Mouse (Mus musculus): ENCODE results near the gene Cdkn2a. TPM values are rescaled to one million over a fixed set of nuclear protein-coding genes. Genes with fewer than 3 reads are reported as not detected.

The Cdkn2a gene
- polyA plus RNA-seq, 1 experiment from 2014 or later: not detected

GRCm38 (mm10) chr4:89285688-89286087, 8.8 kb downstream of the Cdkn2a start:
- ATAC-seq (ENCODE audit: insufficient number of reproducible peaks, low FRiP score, low TSS enrichment, low read depth) (no peak), DNase-seq (ENCODE audit: low spot score) (no peak)
- Histone ChIP-seq H3K4me2 (ENCODE audit: low read depth, severe bottlenecking) (no peak overlapping the region), H3K4me1 (ENCODE audit: control insufficient read depth, insufficient read depth, low read length) (peaks cover 3% of the 10 kb centered on the region; the same call in 1 of the 2 replicates), H3K9ac (ENCODE audit: low read length) (no peak overlapping the region), H3K4me3 (ENCODE audit: low read depth, low read length) (no peak overlapping the region), H3K9me3 (ENCODE audit: control insufficient read depth, low read length) (no peaks in the 10 kb centered on the region), H3K27me3 (ENCODE audit: control insufficient read depth, insufficient read depth, low read length) (peaks cover 55% of the 10 kb centered on the region), H3K36me3 (ENCODE audit: control insufficient read depth, insufficient read depth, low read length) (no peaks in the 10 kb centered on the region), H3K27ac (replicated peaks; ENCODE audit: low read depth, low read length) (no peak overlapping the region)
- WGBS: 27% methylated on average over 7 of the region's 7 CpGs

- Histone ChIP-seq H3K27me3 (ENCODE audit: control insufficient read depth, insufficient read depth, low read length) (peaks cover 48% of the 10 kb centered on the region), H3K4me1 (ENCODE audit: control insufficient read depth, insufficient read depth, low read length) (peaks cover 3% of the 10 kb centered on the region; the same call in 1 of the 2 replicates), H3K9me3 (ENCODE audit: control insufficient read depth, low read length) (no peaks in the 10 kb centered on the region), H3K27ac (replicated peaks; ENCODE audit: low read depth, low read length) (no peak overlapping the region), H3K9ac (ENCODE audit: low read length) (no peak overlapping the region), H3K4me2 (ENCODE audit: low read depth, severe bottlenecking) (no peak overlapping the region), H3K36me3 (ENCODE audit: control insufficient read depth, insufficient read depth, low read length) (no peaks in the 10 kb centered on the region), H3K4me3 (ENCODE audit: low read depth, low read length) (no peak overlapping the region)
- no peak for DNase-seq (ENCODE audit: low spot score)
- no peak for ATAC-seq (ENCODE audit: insufficient number of reproducible peaks, low FRiP score, low TSS enrichment, low read depth)
- WGBS: under 1% methylated on average over 12 of the region's 12 CpGs
Measured at GRCm38 (mm10) chr4:89282661-89283060, 11.8 kb downstream of the Cdkn2a start.

DNA sequence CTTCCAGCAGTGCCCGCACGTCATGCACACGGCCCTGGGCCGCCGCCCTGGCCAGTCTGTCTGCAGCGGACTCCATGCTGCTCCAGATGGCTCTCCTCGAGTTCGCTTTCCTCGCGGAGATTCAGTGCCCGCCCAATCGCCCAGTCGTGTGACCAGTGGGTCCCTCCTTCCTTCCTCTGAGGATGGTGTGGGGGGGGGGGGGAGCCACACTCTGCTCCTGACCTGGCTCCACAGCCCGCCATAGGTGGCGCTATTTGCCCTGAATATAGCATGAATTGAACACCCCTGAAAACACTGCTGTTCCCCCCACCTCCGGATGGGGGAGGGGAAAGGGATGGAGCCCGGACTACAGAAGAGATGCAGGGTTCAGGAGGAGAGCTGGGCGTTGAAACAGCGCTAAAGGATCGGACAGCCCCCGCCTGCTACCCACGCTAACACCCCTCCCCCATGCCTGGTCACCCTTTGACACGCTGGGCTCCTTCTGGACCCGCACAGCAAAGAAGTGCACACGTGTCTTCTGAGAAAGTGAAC, 12.4 kb downstream of the Cdkn2a start:
- H3K4me3 ChIP-seq (ENCODE audit: low read depth, low read length): no peak overlapping the region

GRCm38 (mm10) chr4:89281236-89281635, 13.2 kb downstream of the Cdkn2a start:
- DNase-seq (ENCODE audit: low spot score) (no peak), ATAC-seq (ENCODE audit: insufficient number of reproducible peaks, low FRiP score, low TSS enrichment, low read depth) (no peak)
- H3K4me2 ChIP-seq (ENCODE audit: low read depth, severe bottlenecking): no peak overlapping the region
- H3K9ac ChIP-seq (ENCODE audit: low read length): no peak overlapping the region
- H3K27me3 ChIP-seq (ENCODE audit: control insufficient read depth, insufficient read depth, low read length): peaks cover 53% of the 10 kb centered on the region
- no peak overlapping the region for H3K27ac ChIP-seq (replicated peaks; ENCODE audit: low read depth, low read length)
- WGBS: 4% methylated on average over 7 of the region's 7 CpGs
- peaks cover 3% of the 10 kb centered on the region; the same call in 1 of the 2 replicates for H3K4me1 ChIP-seq (ENCODE audit: control insufficient read depth, insufficient read depth, low read length)
- H3K9me3 ChIP-seq (ENCODE audit: control insufficient read depth, low read length): no peaks in the 10 kb centered on the region
- H3K4me3 ChIP-seq (ENCODE audit: low read depth, low read length): no peak overlapping the region
- H3K36me3 ChIP-seq (ENCODE audit: control insufficient read depth, insufficient read depth, low read length): no peaks in the 10 kb centered on the region

More for the DNA sequence above, 12.4 kb downstream of the Cdkn2a start:
- Histone ChIP-seq H3K4me2 (ENCODE audit: low read depth, severe bottlenecking) (peak overlapping the region; percentile 13; the same call in 1 of the 2 replicates), H3K27me3 (ENCODE audit: control insufficient read depth, insufficient read depth, low read length) (peaks cover 50% of the 10 kb centered on the region), H3K4me1 (ENCODE audit: control insufficient read depth, insufficient read depth, low read length) (peaks cover 3% of the 10 kb centered on the region; the same call in 1 of the 2 replicates), H3K27ac (replicated peaks; ENCODE audit: low read depth, low read length) (no peak overlapping the region), H3K9ac (ENCODE audit: low read length) (no peak overlapping the region), H3K9me3 (ENCODE audit: control insufficient read depth, low read length) (no peaks in the 10 kb centered on the region), H3K36me3 (ENCODE audit: control insufficient read depth, insufficient read depth, low read length) (no peaks in the 10 kb centered on the region)
- DNase-seq (ENCODE audit: low spot score) (peak; percentile 72), ATAC-seq (ENCODE audit: insufficient number of reproducible peaks, low FRiP score, low TSS enrichment, low read depth) (peak; percentile 85)
- WGBS: 0% methylated on average over 25 of the region's 25 CpGs

DNA sequence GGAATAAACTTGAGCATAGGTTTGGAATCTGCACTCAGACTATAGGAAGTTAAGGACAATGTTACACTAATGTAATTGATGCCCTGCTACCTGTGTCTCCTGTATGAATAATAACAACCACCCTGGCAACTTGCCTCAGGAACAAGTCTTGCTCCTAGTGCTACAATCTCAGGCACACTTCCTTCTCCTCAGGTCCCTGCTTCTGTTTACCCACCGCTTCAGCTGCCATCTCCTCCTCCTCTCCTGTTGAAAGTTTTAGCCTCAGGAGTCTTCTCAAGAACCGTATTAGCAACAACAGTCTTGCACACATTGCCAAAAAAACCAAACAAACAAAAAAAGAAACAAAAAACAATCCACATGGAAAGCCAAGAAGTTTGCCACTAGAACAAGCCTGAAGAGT, 14.8 kb downstream of the Cdkn2a start:
- Histone ChIP-seq H3K9me3 (ENCODE audit: control insufficient read depth, low read length) (no peaks in the 10 kb centered on the region), H3K36me3 (ENCODE audit: control insufficient read depth, insufficient read depth, low read length) (no peaks in the 10 kb centered on the region), H3K9ac (ENCODE audit: low read length) (no peak overlapping the region), H3K27ac (replicated peaks; ENCODE audit: low read depth, low read length) (no peak overlapping the region), H3K4me1 (ENCODE audit: control insufficient read depth, insufficient read depth, low read length) (peaks cover 3% of the 10 kb centered on the region; the same call in 1 of the 2 replicates), H3K27me3 (ENCODE audit: control insufficient read depth, insufficient read depth, low read length) (peaks cover 69% of the 10 kb centered on the region), H3K4me2 (ENCODE audit: low read depth, severe bottlenecking) (no peak overlapping the region), H3K4me3 (ENCODE audit: low read depth, low read length) (no peak overlapping the region)
- no peak for DNase-seq (ENCODE audit: low spot score)
- no peak for ATAC-seq (ENCODE audit: insufficient number of reproducible peaks, low FRiP score, low TSS enrichment, low read depth)
- WGBS: 0% methylated on average over 2 of the region's 2 CpGs

DNA sequence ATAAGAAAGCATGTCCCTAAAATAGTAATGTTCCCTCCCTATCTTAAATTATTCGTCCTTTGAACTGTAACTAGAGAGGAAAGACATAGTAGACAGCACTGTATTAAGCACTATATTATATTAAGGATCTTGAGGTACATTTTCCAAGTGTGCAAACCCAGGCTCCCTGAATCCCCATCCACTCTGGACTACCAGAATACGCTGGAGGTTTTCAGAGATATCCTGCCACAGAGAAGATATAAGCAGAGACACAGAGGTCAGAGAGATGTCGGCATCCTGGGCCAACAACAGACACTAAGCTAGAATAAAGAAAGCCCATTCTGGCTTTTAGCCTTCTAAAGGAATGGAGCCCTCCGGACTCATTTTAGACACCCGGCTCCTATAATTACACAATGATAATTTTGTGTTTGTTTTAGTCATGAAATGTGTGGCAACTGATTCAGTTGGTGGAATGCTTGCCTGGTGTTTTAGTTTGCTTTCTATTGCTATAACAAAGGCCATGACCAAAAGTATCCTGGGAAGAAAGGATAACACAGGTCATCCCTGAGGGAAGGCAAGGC, 17.0 kb downstream of the Cdkn2a start:
- peaks cover 75% of the 10 kb centered on the region for H3K27me3 ChIP-seq (ENCODE audit: control insufficient read depth, insufficient read depth, low read length)
- 7% methylated on average over 5 of the region's 5 CpGs for WGBS
- no peak overlapping the region for H3K9ac ChIP-seq (ENCODE audit: low read length)
- no peak overlapping the region for H3K4me2 ChIP-seq (ENCODE audit: low read depth, severe bottlenecking)
- no peak overlapping the region for H3K27ac ChIP-seq (replicated peaks; ENCODE audit: low read depth, low read length)
- H3K4me1 ChIP-seq (ENCODE audit: control insufficient read depth, insufficient read depth, low read length): peaks cover 3% of the 10 kb centered on the region; the same call in 1 of the 2 replicates
- DNase-seq (ENCODE audit: low spot score) (no peak), ATAC-seq (ENCODE audit: insufficient number of reproducible peaks, low FRiP score, low TSS enrichment, low read depth) (no peak)
- no peaks in the 10 kb centered on the region for H3K9me3 ChIP-seq (ENCODE audit: control insufficient read depth, low read length)
- H3K4me3 ChIP-seq (ENCODE audit: low read depth, low read length): no peak overlapping the region
- H3K36me3 ChIP-seq (ENCODE audit: control insufficient read depth, insufficient read depth, low read length): no peaks in the 10 kb centered on the region

- ATAC-seq (ENCODE audit: insufficient number of reproducible peaks, low FRiP score, low TSS enrichment, low read depth): no peak
- no peaks in the 10 kb centered on the region for H3K36me3 ChIP-seq (ENCODE audit: control insufficient read depth, insufficient read depth, low read length)
- DNase-seq (ENCODE audit: low spot score): peak; percentile 57
- H3K4me3 ChIP-seq (ENCODE audit: low read depth, low read length): no peak overlapping the region
- no peak overlapping the region for H3K4me2 ChIP-seq (ENCODE audit: low read depth, severe bottlenecking)
- H3K9me3 ChIP-seq (ENCODE audit: control insufficient read depth, low read length): no peaks in the 10 kb centered on the region
- H3K9ac ChIP-seq (ENCODE audit: low read length): no peak overlapping the region
- 1% methylated on average over 37 of the region's 37 CpGs for WGBS
- peaks cover 75% of the 10 kb centered on the region for H3K27me3 ChIP-seq (ENCODE audit: control insufficient read depth, insufficient read depth, low read length)
- no peaks in the 10 kb centered on the region for H3K4me1 ChIP-seq (ENCODE audit: control insufficient read depth, insufficient read depth, low read length)
- H3K27ac ChIP-seq (replicated peaks; ENCODE audit: low read depth, low read length): no peak overlapping the region
Measured at GRCm38 (mm10) chr4:89276669-89277219, 17.7 kb downstream of the Cdkn2a start.

DNA sequence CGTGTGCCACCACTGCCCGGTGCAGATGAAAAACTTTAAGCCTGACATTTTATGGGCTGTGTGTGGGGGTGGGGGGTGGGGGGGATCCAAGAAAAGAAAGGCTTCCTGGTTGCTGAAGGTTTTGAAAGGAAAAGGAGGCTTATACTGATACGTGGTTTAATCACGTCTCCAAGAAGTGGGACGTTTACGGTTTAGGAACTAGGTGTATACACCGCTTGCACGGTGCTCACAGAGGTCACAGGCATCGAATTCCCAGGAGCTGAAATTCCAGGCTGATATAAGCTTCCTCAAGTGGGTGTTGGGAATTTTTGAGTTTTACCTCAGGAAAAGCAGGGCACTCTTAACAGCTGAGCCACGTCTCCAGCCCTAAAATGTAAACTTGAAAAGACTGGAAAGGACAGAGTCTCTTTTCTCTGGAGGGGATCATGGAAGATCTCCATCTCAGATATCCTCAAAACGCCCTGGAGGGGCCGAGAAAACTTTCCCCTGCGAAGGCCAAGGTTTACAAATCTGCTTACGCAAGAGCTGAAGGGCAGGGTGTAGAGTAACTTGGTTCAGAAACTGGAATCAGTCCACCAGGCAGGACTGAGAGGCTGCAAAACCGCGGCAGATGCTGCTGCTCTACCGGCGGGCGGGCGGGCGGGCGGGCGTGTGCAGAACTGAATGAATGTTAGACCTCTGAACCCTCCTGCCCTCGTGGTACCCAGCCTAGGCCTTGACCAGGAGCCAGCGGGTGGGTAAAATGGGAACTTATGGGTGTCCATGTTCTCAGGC, 18.5 kb downstream of the Cdkn2a start:
- ATAC-seq (ENCODE audit: insufficient number of reproducible peaks, low FRiP score, low TSS enrichment, low read depth) (no peak), DNase-seq (ENCODE audit: low spot score) (no peak)
- peaks cover 78% of the 10 kb centered on the region for H3K27me3 ChIP-seq (ENCODE audit: control insufficient read depth, insufficient read depth, low read length)
- no peak overlapping the region for H3K4me3 ChIP-seq (ENCODE audit: low read depth, low read length)
- H3K9me3 ChIP-seq (ENCODE audit: control insufficient read depth, low read length): no peaks in the 10 kb centered on the region
- H3K27ac ChIP-seq (replicated peaks; ENCODE audit: low read depth, low read length): no peak overlapping the region
- 1% methylated on average over 25 of the region's 25 CpGs for WGBS
- no peaks in the 10 kb centered on the region for H3K4me1 ChIP-seq (ENCODE audit: control insufficient read depth, insufficient read depth, low read length)
- H3K4me2 ChIP-seq (ENCODE audit: low read depth, severe bottlenecking): no peak overlapping the region
- no peak overlapping the region for H3K9ac ChIP-seq (ENCODE audit: low read length)
- H3K36me3 ChIP-seq (ENCODE audit: control insufficient read depth, insufficient read depth, low read length): no peaks in the 10 kb centered on the region

Measured in limb, embryonic 11.5 days (tissue).